Mouse (Mus musculus): ENCODE results near the gene Tmem201.

DNA sequence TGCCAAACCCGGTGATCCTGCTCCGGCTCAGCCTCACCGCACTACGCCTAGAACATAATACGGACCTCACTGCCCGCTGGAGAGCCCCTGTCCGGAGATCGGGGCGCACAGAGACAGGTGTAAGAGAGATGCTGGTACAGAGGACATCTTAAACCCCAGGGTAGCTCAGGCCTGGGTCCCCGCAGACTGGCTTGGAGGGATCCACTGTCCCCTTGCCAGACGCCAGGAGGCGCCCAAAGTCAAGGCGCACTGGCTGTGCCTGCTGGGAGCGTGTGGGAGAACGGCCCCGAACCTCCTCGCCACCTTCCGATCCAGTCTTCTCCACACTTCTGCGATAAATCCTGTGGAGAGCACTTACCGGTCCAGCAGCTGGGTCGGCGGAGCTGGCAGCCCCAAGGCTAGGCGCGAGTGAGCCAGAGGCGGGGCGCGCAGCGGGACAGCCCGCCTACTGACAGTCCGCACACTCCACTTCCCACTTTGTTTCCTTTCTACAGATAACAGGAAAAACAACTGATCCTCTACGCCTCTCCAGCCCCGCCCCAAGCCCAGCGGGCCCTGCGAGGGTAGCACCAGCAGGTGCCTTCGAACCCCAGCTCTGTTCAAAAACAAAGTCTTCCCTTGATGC, 39.5 kb downstream of the Tmem201 start:
- peak; percentile 65 for TF ChIP-seq CTCF (conservative IDR thresholded peaks at IDR 0.05; ENCODE audit: insufficient read depth, insufficient read length, low read depth, low read length)
- TF ChIP-seq POLR2A (IDR thresholded peaks at IDR 0.05; ENCODE audit: low read depth, low read length) = no peak

Data from kidney, adult 2 months (tissue).